Mouse (Mus musculus) hindbrain, embryonic 11.5 days (tissue): ENCODE data around the gene Mapt. TPM values are rescaled to one million over a fixed set of nuclear protein-coding genes. Genes with fewer than 3 reads are reported as not detected.

Experiments
- ATAC-seq: fragments of 200-750 bp; cut with Nextera tagmentation; 2 replicates; pipeline ENCODE4 v1.8.0; 2017; ENCODE audit warnings: mild to moderate bottlenecking, moderate TSS enrichment, moderate library complexity; ENCODE audit not compliant: low FRiP score
- DNase-seq: peaks from one replicate; pipeline ENCODE4 v3.0.0-alpha.2; 2015; ENCODE audit warnings: low spot score
- H3K27ac ChIP-seq: fragments of 300-500 bp; sonication (generic); 2 replicates; pipeline ENCODE4 v1.5.1; 2014; ENCODE audit warnings: mild to moderate bottlenecking, low read depth, low read length
- H3K27me3 ChIP-seq: fragments of 300-500 bp; sonication (generic); 2 replicates; pipeline ENCODE4 v1.6.1; 2014; ENCODE audit warnings: mild to moderate bottlenecking, low read length, moderate library complexity, mixed read lengths; ENCODE audit not compliant: control insufficient read depth, insufficient read depth
- H3K36me3 ChIP-seq: fragments of 300-500 bp; sonication (generic); 2 replicates; pipeline ENCODE4 v1.6.1; 2014; ENCODE audit warnings: mild to moderate bottlenecking, low read length, moderate library complexity, mixed read lengths; ENCODE audit not compliant: control insufficient read depth, insufficient read depth
- H3K4me1 ChIP-seq: fragments of 300-500 bp; sonication (generic); replicated peaks from 2 replicates; pipeline ENCODE4 v1.6.1; 2014; ENCODE audit warnings: low read length, mixed read lengths; ENCODE audit not compliant: control insufficient read depth, insufficient read depth
- H3K4me2 ChIP-seq: fragments of 300-500 bp; sonication (generic); replicated peaks from 2 replicates; pipeline ENCODE4 v1.6.1; 2014; ENCODE audit warnings: mild to moderate bottlenecking, low read depth, low read length
- H3K4me3 ChIP-seq: fragments of 300-500 bp; sonication (generic); 2 replicates; pipeline ENCODE4 v1.5.1; 2014; ENCODE audit warnings: low read depth, low read length
- H3K9ac ChIP-seq: fragments of 300-500 bp; sonication (generic); 2 replicates; pipeline ENCODE4 v1.6.1; 2014; ENCODE audit warnings: low read depth, low read length
- H3K9me3 ChIP-seq: fragments of 300-500 bp; sonication (generic); 2 replicates; pipeline ENCODE4 v1.6.1; 2016; ENCODE audit warnings: low read length; ENCODE audit not compliant: control insufficient read depth
- WGBS: fragments of 180-500 bp; shearing (Covaris S2); extraction: QIAGEN DNeasy Blood & Tissue Kit; methylation state at CpG from one replicate; pipeline ENCODE4 v1.1.7; 2014; 5-methylcytosine and 5-hydroxymethylcytosine counted together
- polyA plus RNA-seq: library from polyadenylated mRNA; unstranded; fragments of >200 nt; fragmentation: Nextera tagmentation; extraction: Ambion mirVana; gene quantifications from 2 replicates; pipeline ENCODE4 v1.2.1, GENCODE M21; 2014

Gene Mapt
- polyA plus RNA-seq, 1 experiment from 2014 or later: 94.9 TPM

- H3K27me3 ChIP-seq: no peaks in the 10 kb centered on the region
- no peaks in the 10 kb centered on the region for H3K9me3 ChIP-seq
- ATAC-seq (no peak), DNase-seq (no peak)
- H3K27ac ChIP-seq: no peak overlapping the region
- 86% methylated on average over 10 of the region's 10 CpGs for WGBS
- no peaks in the 10 kb centered on the region for H3K36me3 ChIP-seq
- no peaks in the 10 kb centered on the region for H3K4me1 ChIP-seq
- no peak overlapping the region for H3K4me3 ChIP-seq
- no peak overlapping the region for H3K9ac ChIP-seq
- no peak overlapping the region for H3K4me2 ChIP-seq
Measured at GRCm38 (mm10) chr11:104254408-104255039, 23.3 kb downstream of the Mapt start.

GRCm38 (mm10) chr11:104256179-104256578, 25.0 kb downstream of the Mapt start:
- DNase-seq: no peak
- ATAC-seq: no peak
- Histone ChIP-seq H3K4me2 (no peak overlapping the region), H3K27me3 (no peaks in the 10 kb centered on the region), H3K4me1 (no peaks in the 10 kb centered on the region), H3K27ac (no peak overlapping the region), H3K9me3 (no peaks in the 10 kb centered on the region), H3K4me3 (no peak overlapping the region), H3K9ac (no peak overlapping the region), H3K36me3 (no peaks in the 10 kb centered on the region)
- WGBS: 91% methylated on average over 2 of the region's 2 CpGs

- H3K27me3 ChIP-seq: no peaks in the 10 kb centered on the region
- no peaks in the 10 kb centered on the region for H3K36me3 ChIP-seq
- no peak overlapping the region for H3K27ac ChIP-seq
- WGBS: 45% methylated on average over 4 of the region's 4 CpGs
- no peak overlapping the region for H3K4me3 ChIP-seq
- ATAC-seq (no peak), DNase-seq (no peak)
- H3K4me1 ChIP-seq: no peaks in the 10 kb centered on the region
- H3K9me3 ChIP-seq: no peaks in the 10 kb centered on the region
- no peak overlapping the region for H3K9ac ChIP-seq
- H3K4me2 ChIP-seq: no peak overlapping the region
Measured at GRCm38 (mm10) chr11:104258991-104259390, 27.8 kb downstream of the Mapt start.

- Histone ChIP-seq H3K36me3 (no peaks in the 10 kb centered on the region), H3K4me1 (no peaks in the 10 kb centered on the region), H3K27ac (no peak overlapping the region), H3K9me3 (no peaks in the 10 kb centered on the region), H3K27me3 (no peaks in the 10 kb centered on the region), H3K4me3 (no peak overlapping the region), H3K9ac (no peak overlapping the region), H3K4me2 (no peak overlapping the region)
- DNase-seq (no peak), ATAC-seq (no peak)
- WGBS: 85% methylated on average over 6 of the region's 6 CpGs
Measured at GRCm38 (mm10) chr11:104264683-104265082, 33.5 kb downstream of the Mapt start.

- no peak for ATAC-seq
- no peaks in the 10 kb centered on the region for H3K9me3 ChIP-seq
- no peak overlapping the region for H3K4me2 ChIP-seq
- H3K4me1 ChIP-seq: no peaks in the 10 kb centered on the region
- H3K9ac ChIP-seq: no peak overlapping the region
- no peaks in the 10 kb centered on the region for H3K27me3 ChIP-seq
- H3K36me3 ChIP-seq: no peaks in the 10 kb centered on the region
- no peak for DNase-seq
- H3K27ac ChIP-seq: no peak overlapping the region
- no peak overlapping the region for H3K4me3 ChIP-seq
Measured at GRCm38 (mm10) chr11:104265669-104266068, 34.5 kb downstream of the Mapt start.

GRCm38 (mm10) chr11:104267380-104267779, 36.2 kb downstream of the Mapt start:
- no peak overlapping the region for H3K4me3 ChIP-seq
- no peak for DNase-seq
- no peaks in the 10 kb centered on the region for H3K9me3 ChIP-seq
- no peaks in the 10 kb centered on the region for H3K4me1 ChIP-seq
- H3K9ac ChIP-seq: no peak overlapping the region
- no peak for ATAC-seq
- no peak overlapping the region for H3K27ac ChIP-seq
- H3K27me3 ChIP-seq: no peaks in the 10 kb centered on the region
- no peak overlapping the region for H3K4me2 ChIP-seq
- no peaks in the 10 kb centered on the region for H3K36me3 ChIP-seq
- 77% methylated on average over 11 of the region's 11 CpGs for WGBS

- no peaks in the 10 kb centered on the region for H3K9me3 ChIP-seq
- DNase-seq (no peak), ATAC-seq (no peak)
- H3K9ac ChIP-seq: no peak overlapping the region
- H3K27ac ChIP-seq: no peak overlapping the region
- H3K27me3 ChIP-seq: no peaks in the 10 kb centered on the region
- no peaks in the 10 kb centered on the region for H3K36me3 ChIP-seq
- WGBS: 60% methylated on average over 9 of the region's 9 CpGs
- H3K4me3 ChIP-seq: no peak overlapping the region
- no peaks in the 10 kb centered on the region for H3K4me1 ChIP-seq
- H3K4me2 ChIP-seq: no peak overlapping the region
Measured at GRCm38 (mm10) chr11:104269385-104269822, 38.2 kb downstream of the Mapt start.

- H3K27me3 ChIP-seq: no peaks in the 10 kb centered on the region
- ATAC-seq (no peak), DNase-seq (no peak)
- no peaks in the 10 kb centered on the region for H3K9me3 ChIP-seq
- H3K4me2 ChIP-seq: no peak overlapping the region
- no peak overlapping the region for H3K4me3 ChIP-seq
- H3K36me3 ChIP-seq: no peaks in the 10 kb centered on the region
- H3K9ac ChIP-seq: no peak overlapping the region
- WGBS: 72% methylated on average over 3 of the region's 3 CpGs
- no peaks in the 10 kb centered on the region for H3K4me1 ChIP-seq
- no peak overlapping the region for H3K27ac ChIP-seq
Measured at GRCm38 (mm10) chr11:104270452-104270851, 39.3 kb downstream of the Mapt start.

GRCm38 (mm10) chr11:104270876-104271275, 39.7 kb downstream of the Mapt start:
- H3K9me3 ChIP-seq: no peaks in the 10 kb centered on the region
- DNase-seq (no peak), ATAC-seq (no peak)
- no peaks in the 10 kb centered on the region for H3K27me3 ChIP-seq
- H3K36me3 ChIP-seq: no peaks in the 10 kb centered on the region
- H3K4me1 ChIP-seq: no peaks in the 10 kb centered on the region
- H3K9ac ChIP-seq: no peak overlapping the region
- H3K4me3 ChIP-seq: no peak overlapping the region
- 73% methylated on average over 4 of the region's 4 CpGs for WGBS
- H3K4me2 ChIP-seq: no peak overlapping the region
- no peak overlapping the region for H3K27ac ChIP-seq
